Mouse (Mus musculus) megakaryocyte, embryonic 14.5 days (primary cell): Measurements from ENCODE around the gene Dscam. TPM values are rescaled to one million over a fixed set of nuclear protein-coding genes. Genes with fewer than 3 reads are reported as not detected.

Experiments used
- H3K27me3 ChIP-seq: replicated peaks from 2 replicates; pipeline ENCODE3; 2012; ENCODE audit warnings: inconsistent platforms
- H3K36me3 ChIP-seq: replicated peaks from 2 replicates; pipeline ENCODE3; 2012; ENCODE audit warnings: low read length, inconsistent platforms, mixed read lengths
- H3K4me1 ChIP-seq: 2 replicates; pipeline ENCODE4 v1.6.1; 2012; ENCODE audit warnings: inconsistent platforms
- H3K4me3 ChIP-seq: replicated peaks from 2 replicates; pipeline ENCODE3; 2012; ENCODE audit warnings: moderate library complexity, mild to moderate bottlenecking, inconsistent platforms
- H3K9me3 ChIP-seq: 2 replicates; pipeline ENCODE4 v1.6.1; 2012; ENCODE audit warnings: inconsistent platforms
- FLI1 ChIP-seq: IDR thresholded peaks from 2 replicates; pipeline ENCODE4 v1.6.1; 2012; ENCODE audit warnings: low read length, inconsistent platforms, mixed read lengths
- GATA1 ChIP-seq: IDR thresholded peaks from 3 replicates; pipeline ENCODE4 v1.6.1; 2012; ENCODE audit warnings: mixed read lengths, low read length, inconsistent platforms, borderline replicate concordance
- polyA plus RNA-seq: library from polyadenylated mRNA; stranded (reverse); fragments of >175 nt; gene quantifications from 2 replicates; pipeline ENCODE4 v1.2.3, GENCODE M21; 2012; ENCODE audit warnings: low replicate concordance; ENCODE audit not compliant: insufficient read depth

Dscam gene
- polyA plus RNA-seq, 1 experiment: not detected

DNA sequence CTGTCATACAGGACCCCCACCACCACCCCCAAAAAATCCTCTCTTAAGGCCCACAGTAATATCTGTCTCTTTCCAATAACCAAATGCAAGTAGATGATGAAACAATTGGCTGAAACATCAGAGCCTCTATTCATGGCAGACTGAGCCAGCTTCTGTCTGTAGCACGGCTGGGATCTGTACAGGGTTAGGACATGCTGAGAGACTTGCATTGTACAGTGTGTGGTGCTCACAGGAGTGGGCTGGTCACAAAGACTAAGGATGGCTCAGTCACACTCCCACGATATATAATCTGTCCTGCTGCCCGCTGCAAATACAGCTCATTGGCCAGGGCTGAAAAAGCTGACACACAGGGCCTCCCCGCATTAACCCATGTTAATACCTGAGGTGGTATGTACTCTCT is 474.7 kb downstream of the Dscam start:
- Histone ChIP-seq H3K4me1 (no peaks in the 10 kb centered on the region), H3K9me3 (no peaks in the 10 kb centered on the region), H3K4me3 (no peak overlapping the region)

DNA sequence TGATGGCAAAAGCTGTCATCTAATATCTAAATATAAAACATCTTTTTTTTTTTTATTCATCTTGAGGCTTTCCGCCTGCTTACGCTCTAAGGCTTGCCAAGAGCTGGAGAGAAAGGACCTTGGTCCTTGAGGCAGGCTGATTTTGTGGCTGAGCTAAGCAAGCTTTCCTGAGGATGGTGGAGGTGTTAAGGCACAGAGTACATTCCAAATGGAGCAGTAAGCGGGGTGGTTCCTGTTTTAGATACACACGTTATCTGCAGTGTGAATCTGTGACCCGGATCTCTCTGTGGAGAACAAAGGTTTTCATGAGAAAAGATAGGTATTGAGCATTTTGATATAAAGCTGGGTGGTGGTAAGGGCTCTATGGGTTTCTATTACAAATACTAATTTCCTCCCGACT is 479.0 kb downstream of the Dscam start:
- TF ChIP-seq FLI1 (no peak), GATA1 (no peak)
- Histone ChIP-seq H3K4me1 (no peaks in the 10 kb centered on the region), H3K36me3 (no peaks in the 10 kb centered on the region), H3K4me3 (no peak overlapping the region), H3K27me3 (peaks cover 5% of the 10 kb centered on the region), H3K9me3 (no peaks in the 10 kb centered on the region)

More for the DNA sequence above, 474.7 kb downstream of the Dscam start:
- Histone ChIP-seq H3K27me3 (peaks cover 1% of the 10 kb centered on the region), H3K36me3 (no peaks in the 10 kb centered on the region)
- TF ChIP-seq GATA1: no peak
- no peak for TF ChIP-seq FLI1

DNA sequence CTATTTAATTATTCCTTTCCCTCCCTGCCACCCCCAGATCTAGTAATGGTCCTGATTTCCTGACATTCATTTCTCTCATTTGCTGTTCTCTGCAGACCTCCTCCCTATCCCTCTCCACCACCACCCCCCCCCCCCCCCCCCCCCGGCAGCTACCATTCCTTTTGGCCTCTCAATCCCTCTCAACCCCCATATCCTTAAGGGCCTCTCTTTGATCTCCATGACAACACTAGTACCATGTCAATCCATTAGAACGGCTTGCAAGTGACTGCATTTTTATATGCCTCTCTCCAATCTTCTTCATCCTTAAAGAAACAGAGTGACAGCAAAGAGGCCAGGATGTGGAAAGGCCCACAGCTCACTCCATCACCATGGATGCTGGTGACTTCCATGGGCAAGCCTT is 480.5 kb downstream of the Dscam start:
- H3K4me1 ChIP-seq: no peaks in the 10 kb centered on the region
- TF ChIP-seq GATA1 (no peak), FLI1 (no peak)
- H3K9me3 ChIP-seq: no peaks in the 10 kb centered on the region
- no peaks in the 10 kb centered on the region for H3K36me3 ChIP-seq
- H3K27me3 ChIP-seq: peaks cover 4% of the 10 kb centered on the region
- H3K4me3 ChIP-seq: no peak overlapping the region

DNA sequence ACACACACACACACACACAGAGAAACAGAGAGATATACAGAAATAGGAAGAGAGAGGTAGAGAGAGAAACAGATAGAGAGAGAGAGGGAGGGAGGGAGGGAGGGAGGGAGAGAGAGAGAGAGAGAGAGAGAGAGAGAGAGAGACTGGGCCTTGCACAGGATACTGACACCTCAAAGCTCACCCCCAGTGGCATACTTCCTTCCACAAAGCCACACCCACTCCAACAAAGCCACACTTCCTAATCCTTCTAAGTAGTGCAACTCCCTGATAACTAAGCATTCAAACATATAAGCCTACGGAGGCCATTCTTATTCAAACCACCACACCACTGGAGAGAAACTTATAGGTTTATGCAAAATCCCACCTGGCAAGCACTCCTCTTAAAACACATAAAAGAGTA is 481.1 kb downstream of the Dscam start:
- Histone ChIP-seq H3K36me3 (no peaks in the 10 kb centered on the region), H3K9me3 (no peaks in the 10 kb centered on the region)
- TF ChIP-seq GATA1 (no peak), FLI1 (no peak)

DNA sequence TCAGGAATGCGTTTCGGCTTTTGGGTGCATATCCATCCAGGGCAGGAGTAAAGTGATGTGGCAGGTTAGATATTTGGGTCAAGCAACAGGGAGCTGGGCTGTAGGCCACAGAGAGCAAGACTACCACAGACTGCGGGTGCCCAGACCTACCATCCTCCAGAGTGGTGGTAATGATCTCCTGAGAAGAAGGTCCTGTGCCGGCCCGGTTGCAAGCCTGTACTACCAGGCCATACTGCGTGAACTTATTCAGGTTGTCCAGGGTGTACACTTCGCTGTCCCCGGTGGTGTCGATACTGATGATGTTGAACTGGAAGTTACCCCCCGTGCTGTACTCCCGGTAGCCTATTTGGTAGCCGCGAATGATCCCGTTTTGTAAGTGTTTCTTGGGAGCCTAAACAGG is 485.5 kb downstream of the Dscam start:
- Histone ChIP-seq H3K4me1 (no peaks in the 10 kb centered on the region; the same call in 1 of the 2 replicates), H3K4me3 (no peak overlapping the region), H3K36me3 (no peaks in the 10 kb centered on the region), H3K9me3 (no peaks in the 10 kb centered on the region), H3K27me3 (peaks cover 3% of the 10 kb centered on the region)
- TF ChIP-seq FLI1 (no peak), GATA1 (no peak)

More for the DNA sequence above, 481.1 kb downstream of the Dscam start:
- H3K4me3 ChIP-seq: no peak overlapping the region
- peaks cover 4% of the 10 kb centered on the region for H3K27me3 ChIP-seq
- H3K4me1 ChIP-seq: no peaks in the 10 kb centered on the region

DNA sequence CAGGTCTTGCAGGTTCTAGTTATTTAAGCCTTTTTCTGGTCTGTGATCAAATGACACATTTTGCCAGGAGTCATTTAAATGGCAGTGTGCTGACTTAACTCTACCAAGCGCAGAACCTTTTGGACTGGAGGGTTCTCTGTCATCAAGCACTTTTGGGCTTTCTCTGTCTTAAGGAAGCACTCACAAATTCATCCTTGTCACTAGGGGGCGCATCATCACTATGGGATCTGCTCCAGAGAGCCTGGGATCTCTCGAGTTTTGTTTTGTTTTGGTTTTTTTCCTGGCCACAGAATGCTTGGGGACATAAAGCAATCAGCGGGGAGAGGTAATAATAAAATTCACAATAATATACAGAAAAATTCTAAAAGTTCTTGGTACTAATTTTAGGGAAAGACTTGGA is 486.0 kb downstream of the Dscam start:
- Histone ChIP-seq H3K9me3 (no peaks in the 10 kb centered on the region), H3K36me3 (no peaks in the 10 kb centered on the region), H3K4me1 (no peaks in the 10 kb centered on the region; the same call in 1 of the 2 replicates), H3K27me3 (peaks cover 3% of the 10 kb centered on the region), H3K4me3 (no peak overlapping the region)
- TF ChIP-seq GATA1: no peak
- TF ChIP-seq FLI1: no peak

DNA sequence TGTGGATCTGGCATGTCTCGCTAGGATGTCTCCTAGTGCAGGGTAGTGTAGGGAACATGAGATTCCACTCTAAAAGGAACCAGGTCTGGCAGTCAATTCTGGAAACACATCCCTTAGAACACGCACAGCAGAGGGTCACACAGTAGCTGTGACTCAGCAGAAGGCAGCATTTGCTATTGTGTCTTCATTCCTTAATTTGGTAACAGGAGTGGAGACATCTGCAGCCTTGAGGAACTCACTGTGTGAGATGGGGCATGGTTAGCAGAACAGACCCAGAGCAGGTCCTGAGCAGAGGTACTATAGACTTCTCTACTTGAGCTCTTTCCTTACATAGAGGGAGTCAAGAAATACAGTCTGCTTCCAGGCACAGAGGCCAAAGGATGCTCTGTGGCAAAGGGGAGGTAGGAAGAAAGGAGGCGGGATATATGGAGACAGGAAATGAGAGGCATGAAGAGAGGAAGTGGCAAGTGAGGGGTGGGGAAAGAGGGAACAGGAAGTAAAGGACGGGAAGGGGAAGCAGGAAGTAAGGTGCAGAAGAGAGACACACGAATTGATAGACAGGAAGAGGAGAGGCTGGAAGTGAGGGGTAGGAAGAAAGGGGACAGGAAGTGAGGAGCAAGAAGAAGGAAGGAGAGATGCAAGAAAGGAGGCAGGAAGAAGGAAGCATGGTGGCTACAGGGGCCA is 488.1 kb downstream of the Dscam start:
- TF ChIP-seq FLI1 (no peak), GATA1 (no peak)
- H3K4me1 ChIP-seq: no peaks in the 10 kb centered on the region; the same call in 1 of the 2 replicates
- H3K4me3 ChIP-seq: no peak overlapping the region
- H3K36me3 ChIP-seq: no peaks in the 10 kb centered on the region
- H3K27me3 ChIP-seq: no peaks in the 10 kb centered on the region
- no peaks in the 10 kb centered on the region for H3K9me3 ChIP-seq

DNA sequence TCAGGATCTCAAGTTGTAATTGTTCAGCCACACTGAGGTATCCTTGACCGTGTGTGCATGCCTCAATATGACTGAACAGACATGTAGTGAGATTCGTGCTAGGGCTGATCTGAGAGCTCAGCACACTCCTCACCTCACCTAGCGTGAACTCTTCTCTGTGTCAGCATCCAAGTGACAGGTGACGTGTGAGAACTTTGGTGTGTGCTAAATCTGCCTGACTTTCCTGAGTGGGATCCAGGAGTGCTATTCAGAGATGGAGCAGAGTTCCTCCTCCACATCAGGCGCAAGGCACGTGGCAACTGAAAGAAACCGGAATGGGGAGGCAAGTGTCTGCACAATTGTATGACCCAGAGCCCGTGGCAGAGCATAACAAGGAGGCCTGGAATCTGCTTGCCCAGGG is 490.6 kb downstream of the Dscam start:
- H3K36me3 ChIP-seq: no peaks in the 10 kb centered on the region

DNA sequence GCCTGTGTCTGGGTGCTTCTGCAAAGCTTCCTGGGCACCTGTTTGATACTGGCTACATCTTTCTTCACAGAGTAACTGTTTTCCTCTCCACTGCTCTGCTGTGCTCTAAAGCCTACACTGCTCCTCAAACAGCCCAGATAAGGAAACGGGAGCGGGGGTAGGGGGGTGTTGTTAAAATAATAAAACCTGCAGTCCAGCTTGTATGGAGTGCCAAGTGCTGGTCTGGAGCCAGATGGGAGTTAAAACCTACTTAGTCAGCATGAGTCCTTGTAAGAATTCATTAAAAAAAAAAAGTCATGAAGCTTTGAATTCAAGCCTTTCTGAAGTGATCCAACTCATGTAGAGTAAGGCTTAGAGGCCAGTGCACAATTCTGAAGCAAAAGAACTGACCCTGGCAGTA is 493.1 kb downstream of the Dscam start:
- Histone ChIP-seq H3K9me3 (no peaks in the 10 kb centered on the region), H3K4me1 (no peaks in the 10 kb centered on the region; the same call in 1 of the 2 replicates), H3K4me3 (no peak overlapping the region), H3K36me3 (no peaks in the 10 kb centered on the region), H3K27me3 (peaks cover 2% of the 10 kb centered on the region)
- TF ChIP-seq GATA1 (no peak), FLI1 (no peak)

More for the DNA sequence above, 490.6 kb downstream of the Dscam start:
- Histone ChIP-seq H3K4me3 (no peak overlapping the region), H3K27me3 (peaks cover 2% of the 10 kb centered on the region), H3K4me1 (no peaks in the 10 kb centered on the region; the same call in 1 of the 2 replicates), H3K9me3 (no peaks in the 10 kb centered on the region)
- TF ChIP-seq GATA1: no peak
- no peak for TF ChIP-seq FLI1

DNA sequence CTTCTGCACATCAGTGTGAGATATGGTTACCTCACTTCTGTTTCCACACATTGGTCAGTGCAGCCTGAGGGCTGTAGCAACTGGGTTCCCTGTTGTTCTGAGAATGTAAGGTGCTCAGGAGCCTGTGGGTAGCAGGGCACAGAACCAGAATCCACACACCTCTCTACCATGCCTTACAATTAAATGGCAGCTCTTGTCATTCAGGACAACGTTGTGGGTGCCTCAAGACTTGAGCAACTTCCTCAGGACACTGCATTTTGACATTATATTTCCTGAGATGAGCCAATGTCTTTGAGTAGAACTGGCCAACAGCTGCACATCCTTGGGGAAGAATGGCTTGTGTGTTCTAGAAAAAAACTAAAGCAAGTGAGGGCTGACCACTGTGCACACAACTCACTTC is 493.9 kb downstream of the Dscam start:
- H3K36me3 ChIP-seq: no peaks in the 10 kb centered on the region
- TF ChIP-seq FLI1: no peak
- TF ChIP-seq GATA1: no peak
- no peaks in the 10 kb centered on the region for H3K9me3 ChIP-seq
- H3K27me3 ChIP-seq: peaks cover 2% of the 10 kb centered on the region
- no peak overlapping the region for H3K4me3 ChIP-seq
- no peaks in the 10 kb centered on the region for H3K4me1 ChIP-seq
